Mouse (Mus musculus) spleen, adult 2 months (tissue): ENCODE results near the gene Kmt2e.

Source experiments
- CTCF ChIP-seq: fragments of 200-500 bp; IDR thresholded peaks from 2 replicates; pipeline ENCODE4 v1.5.1; 2011; ENCODE audit warnings: mild to moderate bottlenecking, inconsistent platforms; ENCODE audit not compliant: insufficient read depth, insufficient read length, insufficient replicate concordance; ENCODE audit errors: extremely low read depth
- POLR2A ChIP-seq: fragments of 200-500 bp; IDR thresholded peaks from 2 replicates; pipeline ENCODE4 v1.6.1; 2011; ENCODE audit warnings: low read depth, low read length, inconsistent platforms

DNA sequence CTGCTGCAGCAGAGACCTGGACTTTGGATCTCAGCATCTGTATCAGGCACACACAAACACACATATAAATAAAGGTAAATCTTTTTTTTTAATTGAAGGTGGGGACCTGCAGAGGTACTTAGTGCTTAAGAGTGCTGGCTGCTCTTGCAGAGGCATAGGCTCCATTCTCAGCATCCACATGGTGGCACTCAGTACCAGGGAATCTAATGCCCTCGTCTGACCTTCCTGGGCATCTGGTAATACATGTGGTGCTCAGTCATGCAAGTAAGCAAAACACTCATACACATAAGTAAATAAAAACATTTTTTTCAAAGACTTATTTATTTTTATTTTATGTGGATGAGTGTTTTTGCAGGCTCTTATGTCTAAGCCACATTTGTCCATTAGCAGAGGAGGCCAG, 49.1 kb upstream of the Kmt2e start:
- no peak for TF ChIP-seq POLR2A
- peak; percentile 30; the same call in 1 of the 2 replicates for TF ChIP-seq CTCF
